Mouse (Mus musculus): ENCODE data around the gene Ttll5. TPM values are rescaled to one million over a fixed set of nuclear protein-coding genes. Genes with fewer than 3 reads are reported as not detected.

Gene Ttll5
- 5.2 and 5.3 TPM in 2 replicates for polyA plus RNA-seq (2015; fragmentation: Nextera tagmentation; extraction: Ambion mirVana)

GRCm38 (mm10) chr12:85824438-85825264, at the start of gene Ttll5, which contains the start of gene Erg28:
Ttll5 (plus strand) TSS chr12:85824659.
Erg28 (minus strand) TSS chr12:85824550.

GRCm38 (mm10) chr12:86078553-86079201, 254.2 kb downstream of the Ttll5 start, which contains the start of gene Tgfb3:
Tgfb3 (minus strand) TSS chr12:86079041.

GRCm38 (mm10) chr12:86082481-86083012, 258.1 kb downstream of the Ttll5 start, which contains the start of gene Ift43:
Ift43 (plus strand) TSS chr12:86082541.

Other genes with a start within 250 kb of the Ttll5 start
- gene Jdp2, start 225.6 kb upstream of the Ttll5 start, polyA plus RNA-seq (2015; fragmentation: Nextera tagmentation; extraction: Ambion mirVana): 0.69 and 0.87 TPM in 2 replicates
- 1.2 and 1.4 TPM in 2 replicates for gene Batf, start 138.0 kb upstream of the Ttll5 start, polyA plus RNA-seq (2015; fragmentation: Nextera tagmentation; extraction: Ambion mirVana)
- gene Flvcr2, start 78.1 kb upstream of the Ttll5 start, polyA plus RNA-seq (2015; fragmentation: Nextera tagmentation; extraction: Ambion mirVana): 1.0 and 1.6 TPM in 2 replicates
- gene Erg28, start 109 bp upstream of the Ttll5 start, polyA plus RNA-seq (2015; fragmentation: Nextera tagmentation; extraction: Ambion mirVana): 26.0 and 32.9 TPM in 2 replicates